Mouse (Mus musculus) cortical plate, adult 2 months (tissue): ENCODE measurements around the gene Prcc.

Source experiments
- CTCF ChIP-seq: fragments of 200-500 bp; IDR thresholded peaks from 2 replicates; pipeline ENCODE4 v1.5.1; 2011; ENCODE audit warnings: mild to moderate bottlenecking, control low read depth, low read length; ENCODE audit not compliant: insufficient read depth; ENCODE audit errors: extremely low read depth
- POLR2A ChIP-seq: fragments of 200-500 bp; IDR thresholded peaks from 2 replicates; pipeline ENCODE4 v1.6.1; 2011; ENCODE audit warnings: mild to moderate bottlenecking, low read length, control low read depth; ENCODE audit not compliant: insufficient read depth; ENCODE audit errors: extremely low read depth

DNA sequence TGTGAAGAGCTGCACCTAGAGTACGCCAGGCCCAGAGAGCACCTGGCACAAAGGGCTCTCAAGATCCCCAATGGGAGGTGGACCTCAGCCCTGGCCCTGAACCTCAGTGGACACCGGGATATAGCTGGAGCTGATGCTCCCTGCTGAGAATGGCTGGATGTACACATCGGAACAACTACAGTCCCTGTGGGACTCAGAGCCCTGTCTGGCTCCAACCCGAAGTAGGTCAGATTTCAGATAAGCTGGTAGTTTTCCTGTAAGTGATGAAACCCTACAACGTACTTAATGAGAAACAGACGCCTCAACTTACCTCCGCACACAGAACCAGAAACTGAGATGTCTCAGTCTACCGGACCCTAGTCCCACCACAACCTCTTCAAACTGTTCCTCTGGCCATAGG is 27.7 kb downstream of the Prcc start:
- TF ChIP-seq POLR2A (no peak), CTCF (no peak)
